Mouse (Mus musculus) CH12.LX (cell line): ENCODE measurements around the gene Ccl8. TPM values are rescaled to one million over a fixed set of nuclear protein-coding genes. Genes with fewer than 3 reads are reported as not detected.

ENCODE experiments used
- DNase-seq: peaks from one replicate; pipeline ENCODE4 v3.0.0-alpha.2; 2013; ENCODE audit errors: extremely low read depth
- H3K27ac ChIP-seq: 2 replicates; pipeline ENCODE4 v1.5.1; 2012; ENCODE audit warnings: low read depth, mild to moderate bottlenecking, control low read depth, moderate library complexity; ENCODE audit not compliant: insufficient read depth
- H3K27me3 ChIP-seq: replicated peaks from 2 replicates; pipeline ENCODE3; 2012; ENCODE audit warnings: inconsistent platforms
- H3K36me3 ChIP-seq, 2 experiments: replicated peaks in 1 of 2; 2 replicates each; pipeline versions ENCODE3 to v1.6.1; 2012; ENCODE audit warnings: inconsistent platforms in 1 of 2, low read length in 1 of 2, mild to moderate bottlenecking in 1 of 2, mixed read lengths in 1 of 2, moderate library complexity in 1 of 2; ENCODE audit not compliant: control insufficient read depth in 1 of 2, insufficient read depth in 1 of 2
- H3K4me1 ChIP-seq, 2 experiments: 2 replicates each; pipeline ENCODE4 v1.6.1; 2012; ENCODE audit warnings: inconsistent platforms in 1 of 2, moderate library complexity in 1 of 2; ENCODE audit not compliant: insufficient read depth in 2 of 2, control insufficient read depth in 1 of 2
- H3K4me2 ChIP-seq: 2 replicates; pipeline ENCODE4 v1.6.1; 2012; ENCODE audit warnings: low read depth, mild to moderate bottlenecking, control low read depth; ENCODE audit not compliant: poor library complexity, insufficient read depth, severe bottlenecking
- H3K4me3 ChIP-seq, 3 experiments: fragments of 150-350 bp in 1 of 3; sonication (generic) in 1 of 3; replicated peaks in 1 of 3; 2 replicates each; pipeline versions ENCODE3 to v1.5.1; 2011 to 2012; ENCODE audit warnings: low read depth in 2 of 3, low read length in 2 of 3, mild to moderate bottlenecking in 2 of 3, moderate library complexity in 2 of 3, control low read depth in 1 of 3, improper control_type of control experiment in 1 of 3, inconsistent platforms in 1 of 3, mixed read lengths in 1 of 3; ENCODE audit not compliant: poor library complexity in 1 of 3
- H3K79me2 ChIP-seq: replicated peaks from 2 replicates; pipeline ENCODE4 v1.6.1; 2012; ENCODE audit warnings: mild to moderate bottlenecking, moderate library complexity; ENCODE audit not compliant: control insufficient read depth, poor library complexity, insufficient read depth, severe bottlenecking; ENCODE audit errors: extremely low read depth
- H3K9ac ChIP-seq: 2 replicates; pipeline ENCODE4 v1.6.1; 2012; ENCODE audit warnings: low read depth, mild to moderate bottlenecking, control low read depth, moderate library complexity; ENCODE audit not compliant: insufficient read depth
- H3K9me3 ChIP-seq: replicated peaks from 2 replicates; pipeline ENCODE3; 2012; ENCODE audit warnings: low read length, inconsistent platforms, mixed read lengths
- BHLHE40 ChIP-seq: IDR thresholded peaks from 2 replicates; pipeline ENCODE4 v1.6.1; 2011; ENCODE audit warnings: mild to moderate bottlenecking, low read depth, low read length, improper control_type of control experiment
- CHD2 ChIP-seq: IDR thresholded peaks from 2 replicates; pipeline ENCODE4 v1.6.1; 2011; ENCODE audit warnings: low read length, improper control_type of control experiment
- CTCF ChIP-seq, 2 experiments: IDR thresholded peaks in 1 of 2; conservative IDR thresholded peaks in 1 of 2; 2 replicates each; pipeline ENCODE4 v1.5.1; 2011 to 2012; ENCODE audit warnings: low read depth in 2 of 2, low read length in 2 of 2, improper control_type of control experiment in 1 of 2, inconsistent platforms in 1 of 2, mild to moderate bottlenecking in 1 of 2, moderate library complexity in 1 of 2
- EP300 ChIP-seq: IDR thresholded peaks from 2 replicates; pipeline ENCODE4 v1.6.1; 2011; ENCODE audit warnings: low read length, improper control_type of control experiment
- ETS1 ChIP-seq: conservative IDR thresholded peaks from 2 replicates; pipeline ENCODE4 v1.6.1; 2012; ENCODE audit warnings: low read depth, mild to moderate bottlenecking, inconsistent platforms, low read length, improper control_type of control experiment, moderate library complexity
- HCFC1 ChIP-seq: IDR thresholded peaks from 2 replicates; pipeline ENCODE4 v1.6.1; 2012; ENCODE audit warnings: low read depth, mild to moderate bottlenecking, inconsistent platforms, low read length, improper control_type of control experiment
- IRF4 ChIP-seq: IDR thresholded peaks from 2 replicates; pipeline ENCODE4 v1.6.1; 2014; ENCODE audit warnings: low read depth, mild to moderate bottlenecking, inconsistent platforms, low read length, improper control_type of control experiment
- JUN ChIP-seq: IDR thresholded peaks from 2 replicates; pipeline ENCODE4 v1.6.1; 2011; ENCODE audit warnings: low read depth, mild to moderate bottlenecking, low read length, improper control_type of control experiment, moderate library complexity; ENCODE audit not compliant: insufficient read depth
- MAFK ChIP-seq: IDR thresholded peaks from 2 replicates; pipeline ENCODE4 v1.6.1; 2011; ENCODE audit warnings: low read length, improper control_type of control experiment; ENCODE audit not compliant: insufficient replicate concordance
- MEF2A ChIP-seq: IDR thresholded peaks from 2 replicates; pipeline ENCODE4 v1.6.1; 2014; ENCODE audit warnings: low read depth, mild to moderate bottlenecking, inconsistent platforms, low read length, improper control_type of control experiment, borderline replicate concordance
- MXI1 ChIP-seq: IDR thresholded peaks from 2 replicates; pipeline ENCODE4 v1.6.1; 2011; ENCODE audit warnings: mild to moderate bottlenecking, low read depth, low read length, improper control_type of control experiment
- NELFE ChIP-seq: IDR thresholded peaks from 2 replicates; pipeline ENCODE4 v1.6.1; 2011; ENCODE audit warnings: low read depth, low read length, improper control_type of control experiment
- POLR2A ChIP-seq: IDR thresholded peaks from 2 replicates; pipeline ENCODE4 v1.6.1; 2011; ENCODE audit warnings: low read depth, mild to moderate bottlenecking, improper control_type of control experiment, low read length
- POLR2AphosphoS2 ChIP-seq: IDR thresholded peaks from 2 replicates; pipeline ENCODE4 v1.6.1; 2011; ENCODE audit warnings: low read depth, low read length, improper control_type of control experiment
- SIN3A ChIP-seq: IDR thresholded peaks from 2 replicates; pipeline ENCODE4 v1.6.1; 2012; ENCODE audit warnings: low read length, improper control_type of control experiment, inconsistent platforms
- TCF12 ChIP-seq: IDR thresholded peaks from 2 replicates; pipeline ENCODE4 v1.6.1; 2014; ENCODE audit warnings: low read depth, mild to moderate bottlenecking, inconsistent platforms, low read length, improper control_type of control experiment
- USF1 ChIP-seq: IDR thresholded peaks from 2 replicates; pipeline ENCODE4 v1.6.1; 2014; ENCODE audit warnings: low read depth, mild to moderate bottlenecking, inconsistent platforms, low read length, improper control_type of control experiment
- USF2 ChIP-seq: conservative IDR thresholded peaks from 2 replicates; pipeline ENCODE4 v1.6.1; 2011; ENCODE audit warnings: low read depth, low read length, improper control_type of control experiment
- ZC3H11A ChIP-seq: IDR thresholded peaks from 2 replicates; pipeline ENCODE4 v1.6.1; 2012; ENCODE audit warnings: low read depth, mild to moderate bottlenecking, inconsistent platforms, low read length, improper control_type of control experiment
- ZKSCAN1 ChIP-seq: IDR thresholded peaks from 2 replicates; pipeline ENCODE4 v1.6.1; 2012; ENCODE audit warnings: low read depth, inconsistent platforms, low read length, improper control_type of control experiment, borderline replicate concordance
- ZNF384 ChIP-seq: IDR thresholded peaks from 2 replicates; pipeline ENCODE4 v1.6.1; 2012; ENCODE audit warnings: low read depth, low read length, improper control_type of control experiment, inconsistent platforms
- dilution Hi-C: fragments of 300-500 bp; cut with MboI; formaldehyde crosslinking; loops from 2 replicates; pipeline ENCODE4 v1.14.3; 2020; ENCODE audit warnings: low sequenced_read_pairs; ENCODE audit not compliant: extremely low pct_unique_long_range_greater_than_20kb, extremely low pct_ligation_motif_present
- in situ Hi-C: fragments of 300-500 bp; cut with MboI; formaldehyde crosslinking; loops from 3 replicates; pipeline ENCODE4 v1.14.3; 2019; ENCODE audit warnings: low sequenced_read_pairs, low pct_ligation_motif_present, low pct_unique_long_range_greater_than_20kb, mixed read lengths
- polyA plus RNA-seq: library from polyadenylated mRNA; unstranded; fragments of >175 nt; gene quantifications from 2 replicates; pipeline ENCODE4 v1.2.1, GENCODE M21; 2012; ENCODE audit warnings: low read depth; ENCODE audit not compliant: insufficient read length
- total RNA-seq, 2 experiments: library from RNA; depleted of rRNA; stranded (reverse); fragments of 300-350 nt in 1 of 2; fragments of >200 nt in 1 of 2; gene quantifications; 2 replicates each; pipeline ENCODE4 v1.2.3; 2012 to 2014

Ccl8 gene
- total RNA-seq (2012; rRNA removed) (not detected in 2 replicates), total RNA-seq (2014; rRNA removed) (not detected in 2 replicates), polyA plus RNA-seq (not detected in 2 replicates)

GRCm38 (mm10) chr11:82114885-82115284 lies at the start of gene Ccl8:
Gene Ccl8, plus strand, starts transcription at chr11:82115185.
- Histone ChIP-seq H3K4me3 (no peak within 1 kb of the TSS), H3K9me3 (no peaks in the 10 kb centered on the region), H3K36me3 (no peaks in the 10 kb centered on the region), H3K27me3 (peaks cover 52% of the 10 kb centered on the region), H3K27ac (no peak within 1 kb of the TSS), H3K4me1 (peaks cover 0 to 3% of the 10 kb centered on the region in 2 experiments; a peak in 1 of 4 replicates), H3K9ac (no peak within 1 kb of the TSS), H3K4me2 (no peak within 1 kb of the TSS), H3K79me2 (no peaks in the 10 kb centered on the region)
- dilution Hi-C loops (no loop called here), in situ Hi-C loops (loop anchor here (5.0 kb wide), 1 partner anchor 47 kb away; no protein-coding TSS in a partner anchor)
- TF ChIP-seq BHLHE40 = no peak
- TF ChIP-seq POLR2A = no peak
- no peak for TF ChIP-seq CTCF (conservative IDR thresholded peaks at IDR 0.05 in 1 of 2, IDR thresholded peaks at IDR 0.05 in 1 of 2; ENCODE audit: low read depth in 2 of 2, low read length in 2 of 2)
- TF ChIP-seq CHD2 = no peak
- TF ChIP-seq ETS1 = no peak
- no peak for TF ChIP-seq JUN
- no peak for TF ChIP-seq TCF12
- no peak for TF ChIP-seq ZKSCAN1
- TF ChIP-seq IRF4 = no peak
- TF ChIP-seq MXI1 = no peak
- no peak for TF ChIP-seq EP300
- no peak for TF ChIP-seq USF1
- no peak for TF ChIP-seq MAFK
- TF ChIP-seq USF2 = no peak
- no peak for TF ChIP-seq ZNF384
- no peak for TF ChIP-seq HCFC1
- TF ChIP-seq NELFE = no peak
- no peak for TF ChIP-seq ZC3H11A
- TF ChIP-seq MEF2A = no peak
- DNase-seq = no peak

GRCm38 (mm10) chr11:82066953-82067571 lies 47.9 kb upstream of the Ccl8 start:
- TF ChIP-seq POLR2AphosphoS2 = no peak
- TF ChIP-seq JUN = no peak
- TF ChIP-seq CHD2 = no peak
- TF ChIP-seq ZC3H11A = no peak
- no peak for TF ChIP-seq SIN3A
- Histone ChIP-seq H3K9ac (no peak overlapping the region), H3K4me2 (no peak overlapping the region), H3K27me3 (peaks cover 29% of the 10 kb centered on the region), H3K4me1 (peaks cover 0 to 3% of the 10 kb centered on the region in 2 experiments; a peak in 2 of 4 replicates), H3K9me3 (no peaks in the 10 kb centered on the region), H3K36me3 (no peaks in the 10 kb centered on the region), H3K79me2 (no peaks in the 10 kb centered on the region), H3K4me3 (no peak overlapping the region), H3K27ac (no peak overlapping the region)
- in situ Hi-C loops = no loop called here
- dilution Hi-C loops = no loop called here
- no peak for DNase-seq
